Mouse (Mus musculus) liver, embryonic 12.5 days (tissue): ENCODE data around the gene Eif2ak2. TPM values are rescaled to one million over a fixed set of nuclear protein-coding genes. Genes with fewer than 3 reads are reported as not detected.
A peak's percentile ranks its signal among the peaks of the same experiment; 100 is the strongest.

Experiments used
- ATAC-seq: fragments of 200-750 bp; cut with Nextera tagmentation; 2 replicates; pipeline ENCODE4 v1.8.0; 2017; ENCODE audit warnings: moderate number of reproducible peaks, mild to moderate bottlenecking, moderate library complexity
- H3K27ac ChIP-seq: fragments of 300-500 bp; sonication (generic); 2 replicates; pipeline ENCODE4 v1.5.1; 2016; ENCODE audit warnings: mild to moderate bottlenecking
- H3K27me3 ChIP-seq: fragments of 300-500 bp; sonication (generic); replicated peaks from 2 replicates; pipeline ENCODE4 v1.6.1; 2016; ENCODE audit warnings: mild to moderate bottlenecking, moderate library complexity
- H3K36me3 ChIP-seq: fragments of 300-500 bp; sonication (generic); 2 replicates; pipeline ENCODE4 v1.6.1; 2016; ENCODE audit warnings: mild to moderate bottlenecking, moderate library complexity
- H3K4me1 ChIP-seq: fragments of 300-500 bp; sonication (generic); 2 replicates; pipeline ENCODE4 v1.6.1; 2016
- H3K4me2 ChIP-seq: fragments of 300-500 bp; sonication (generic); 2 replicates; pipeline ENCODE4 v1.6.1; 2016; ENCODE audit warnings: mild to moderate bottlenecking, moderate library complexity
- H3K4me3 ChIP-seq: fragments of 300-500 bp; sonication (generic); 2 replicates; pipeline ENCODE4 v1.5.1; 2016; ENCODE audit warnings: mild to moderate bottlenecking, moderate library complexity
- H3K9ac ChIP-seq: fragments of 300-500 bp; sonication (generic); 2 replicates; pipeline ENCODE4 v1.6.1; 2016; ENCODE audit warnings: mild to moderate bottlenecking, moderate library complexity
- H3K9me3 ChIP-seq: fragments of 300-500 bp; sonication (generic); replicated peaks from 2 replicates; pipeline ENCODE4 v1.6.1; 2016; ENCODE audit warnings: mild to moderate bottlenecking, moderate library complexity
- WGBS: fragments of 180-500 bp; shearing (Covaris S2); methylation state at CpG from one replicate; pipeline ENCODE4 v1.1.7; 2016; ENCODE audit not compliant: insufficient replicate concordance; 5-methylcytosine and 5-hydroxymethylcytosine counted together
- polyA plus RNA-seq: library from polyadenylated mRNA; unstranded; fragments of >200 nt; fragmentation: Nextera tagmentation; extraction: Ambion mirVana; gene quantifications from 2 replicates; pipeline ENCODE4 v1.2.1, GENCODE M21; 2016

Gene Eif2ak2
- polyA plus RNA-seq, 1 experiment from 2014 or later = 10.3 TPM

DNA sequence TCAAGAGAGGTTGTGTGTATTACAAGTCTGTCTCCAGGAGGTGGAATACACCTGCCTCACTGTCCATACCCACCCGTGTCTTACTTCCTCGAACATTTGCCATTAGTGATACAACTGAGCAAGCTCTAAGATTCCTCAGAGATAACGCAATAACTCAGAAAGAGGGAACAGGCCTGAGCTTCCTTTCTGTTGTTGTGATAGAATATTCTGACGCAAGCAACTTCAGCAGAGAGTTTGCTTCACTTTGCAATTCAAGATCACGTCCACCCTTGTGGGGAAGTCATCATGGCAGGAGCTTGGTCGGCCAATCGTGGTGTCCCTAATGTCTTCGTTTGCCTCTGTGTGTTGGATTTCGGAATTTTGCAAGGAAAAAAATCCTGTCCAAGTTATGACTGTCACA is 8.6 kb upstream of the Eif2ak2 start:
- Histone ChIP-seq H3K4me3 (no peak overlapping the region), H3K4me1 (no peaks in the 10 kb centered on the region), H3K4me2 (no peak overlapping the region), H3K27ac (no peak overlapping the region), H3K27me3 (no peaks in the 10 kb centered on the region; the same call in 1 of the 2 replicates), H3K36me3 (no peaks in the 10 kb centered on the region), H3K9me3 (no peaks in the 10 kb centered on the region), H3K9ac (no peak overlapping the region)
- WGBS = 58% methylated on average over 9 of the region's 9 CpGs
- ATAC-seq = no peak

DNA sequence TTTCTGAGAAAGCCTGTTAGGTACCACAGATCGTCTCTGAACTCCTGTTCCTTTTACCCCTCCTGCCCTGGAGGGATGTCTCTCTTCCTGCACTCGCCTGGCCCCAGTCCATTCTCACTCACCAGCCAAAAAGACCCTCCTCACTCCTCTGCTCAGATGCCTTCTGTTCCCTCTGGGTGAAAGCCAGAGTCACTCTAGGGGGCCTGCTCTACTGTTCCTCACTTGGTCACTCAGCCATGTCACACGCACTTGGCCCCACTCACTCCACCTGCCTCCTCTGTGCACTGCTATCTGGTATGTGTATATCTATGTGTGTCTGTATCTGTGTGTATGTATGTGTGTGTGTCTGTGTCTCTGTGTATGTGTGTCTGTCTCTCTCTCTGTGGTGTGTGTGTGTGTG is 6.8 kb upstream of the Eif2ak2 start:
- no peak overlapping the region for H3K27ac ChIP-seq
- no peak overlapping the region for H3K4me2 ChIP-seq
- H3K9me3 ChIP-seq = no peaks in the 10 kb centered on the region
- no peaks in the 10 kb centered on the region for H3K4me1 ChIP-seq
- no peak for ATAC-seq
- no peaks in the 10 kb centered on the region for H3K36me3 ChIP-seq
- WGBS = 41% methylated on average over 3 of the region's 3 CpGs
- H3K4me3 ChIP-seq = no peak overlapping the region
- no peaks in the 10 kb centered on the region; the same call in 1 of the 2 replicates for H3K27me3 ChIP-seq
- H3K9ac ChIP-seq = no peak overlapping the region

DNA sequence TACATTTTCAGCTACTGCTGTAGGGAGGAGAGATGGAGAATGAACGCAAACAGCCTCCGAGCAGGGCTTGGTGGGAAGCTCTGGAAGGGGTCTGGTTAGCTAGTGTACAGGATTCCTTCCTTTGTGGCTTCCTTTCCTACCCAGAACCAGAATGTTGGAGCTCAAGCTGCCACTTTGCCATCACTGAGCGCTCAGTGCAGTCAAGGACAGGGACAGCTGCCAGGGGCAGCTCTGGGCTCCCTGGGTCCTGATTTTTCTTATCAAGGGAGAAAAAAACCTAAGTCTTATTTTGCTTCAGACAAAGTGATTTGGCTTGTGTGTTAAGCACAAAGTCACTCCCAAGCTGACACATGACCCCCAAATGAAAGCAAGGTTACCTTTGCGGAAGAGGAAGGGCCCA is 6.2 kb upstream of the Eif2ak2 start:
- no peaks in the 10 kb centered on the region for H3K4me1 ChIP-seq
- no peak for ATAC-seq
- no peak overlapping the region for H3K4me2 ChIP-seq
- no peaks in the 10 kb centered on the region for H3K36me3 ChIP-seq
- H3K9me3 ChIP-seq = no peaks in the 10 kb centered on the region
- H3K9ac ChIP-seq = no peak overlapping the region
- H3K27me3 ChIP-seq = no peaks in the 10 kb centered on the region; the same call in 1 of the 2 replicates
- WGBS = 68% methylated on average over 4 of the region's 4 CpGs
- no peak overlapping the region for H3K27ac ChIP-seq
- no peak overlapping the region for H3K4me3 ChIP-seq

DNA sequence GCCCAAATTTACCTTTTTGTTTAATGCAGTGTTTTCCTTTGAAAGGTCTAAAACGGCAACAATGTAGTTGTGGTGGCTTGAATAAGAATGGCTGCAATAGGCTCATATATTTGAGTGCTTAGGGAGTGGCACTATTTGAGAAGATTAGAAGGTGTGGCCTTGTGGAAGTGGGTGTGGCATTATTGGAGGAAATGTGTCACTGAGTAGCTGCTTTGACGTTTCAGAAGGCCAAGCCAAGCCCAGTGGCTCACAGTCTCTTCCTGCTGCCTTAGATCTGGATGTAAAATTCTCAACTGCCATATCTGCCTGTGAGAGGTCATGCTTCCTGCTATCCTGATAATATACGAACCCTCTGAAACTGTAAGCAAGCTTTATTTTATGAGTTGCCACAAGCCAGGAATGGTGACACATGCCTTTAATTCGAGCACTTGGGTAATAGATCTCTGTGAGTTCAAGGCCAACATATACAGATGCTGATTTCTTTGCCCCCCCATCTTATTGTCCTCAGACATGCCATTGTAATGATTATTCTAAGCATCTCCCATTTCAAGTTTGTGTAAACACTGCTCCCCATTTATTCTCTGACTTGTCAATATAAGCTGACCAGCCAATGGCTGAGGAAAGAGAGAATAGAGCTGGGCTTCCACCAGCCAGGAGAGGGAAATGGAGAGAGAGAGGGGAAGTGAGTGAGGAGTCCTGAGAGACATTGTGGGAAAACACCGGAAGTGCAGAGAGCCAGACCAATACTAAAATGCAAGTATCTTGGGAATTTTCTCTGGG is 3.1 kb upstream of the Eif2ak2 start:
- WGBS = 66% methylated on average over 5 of the region's 5 CpGs
- Histone ChIP-seq H3K4me2 (no peak overlapping the region), H3K4me1 (peaks cover 17% of the 10 kb centered on the region), H3K27me3 (no peaks in the 10 kb centered on the region; the same call in 1 of the 2 replicates), H3K4me3 (no peak overlapping the region), H3K36me3 (no peaks in the 10 kb centered on the region), H3K9ac (no peak overlapping the region), H3K9me3 (no peaks in the 10 kb centered on the region), H3K27ac (no peak overlapping the region)
- ATAC-seq = no peak

DNA sequence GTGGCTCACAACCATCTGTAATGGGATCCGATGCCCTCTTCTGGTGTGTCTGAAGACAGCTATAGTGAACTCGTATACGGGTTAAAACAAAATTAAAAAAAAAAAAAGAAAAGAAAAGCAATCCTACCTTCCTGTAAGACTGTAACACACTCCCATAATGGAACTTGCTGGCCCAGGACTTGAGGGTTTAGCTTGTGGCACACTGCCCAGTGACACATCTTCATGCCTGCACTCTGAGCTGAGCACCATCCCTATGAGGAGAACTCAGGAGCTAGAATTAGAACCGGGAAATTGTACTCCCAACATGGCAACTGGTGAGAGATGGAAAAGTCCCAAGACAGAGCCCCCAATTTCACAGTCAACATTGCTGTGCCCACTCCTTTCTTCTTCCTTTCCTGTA is 918 bp upstream of the Eif2ak2 start:
- Histone ChIP-seq H3K36me3 (peaks cover 12% of the 10 kb centered on the region), H3K9ac (no peak overlapping the region), H3K27ac (no peak overlapping the region), H3K27me3 (no peaks in the 10 kb centered on the region), H3K4me1 (peaks cover 20% of the 10 kb centered on the region), H3K4me2 (peak overlapping the region; percentile 81; the same call in 1 of the 2 replicates), H3K4me3 (no peak overlapping the region), H3K9me3 (no peaks in the 10 kb centered on the region)
- 87% methylated on average over 4 of the region's 4 CpGs for whole genome bisulfite sequencing
- ATAC-seq = no peak

DNA sequence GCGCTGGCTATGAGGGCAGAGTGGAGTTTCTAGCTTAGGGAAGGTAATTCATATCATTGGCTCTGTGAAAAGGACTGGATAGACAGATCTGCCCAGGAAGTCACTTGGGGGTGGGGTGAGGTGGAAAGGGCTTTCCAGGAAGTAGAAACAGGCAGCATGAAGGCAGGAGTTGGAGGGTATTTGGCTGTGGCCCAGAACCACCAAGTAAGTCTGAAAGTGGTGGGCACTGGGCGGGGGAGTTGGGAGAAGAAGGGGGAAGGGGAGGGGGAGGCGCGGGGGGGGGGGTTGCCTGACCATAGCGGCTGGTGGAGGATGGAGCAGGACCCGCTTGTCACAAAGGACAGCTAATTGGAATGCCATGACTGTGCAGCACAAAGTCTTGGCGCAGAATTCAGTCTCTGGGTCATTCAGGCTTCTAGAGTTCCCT is 482 bp downstream of the Eif2ak2 start:
- H3K27me3 ChIP-seq = no peaks in the 10 kb centered on the region
- H3K36me3 ChIP-seq = peaks cover 26% of the 10 kb centered on the region
- no peaks in the 10 kb centered on the region for H3K9me3 ChIP-seq
- peak overlapping the region; percentile 81 for H3K4me2 ChIP-seq
- ATAC-seq = peak; percentile 57
- peak overlapping the region; percentile 85 for H3K9ac ChIP-seq
- peak overlapping the region; percentile 72 for H3K27ac ChIP-seq
- 9% methylated on average over 5 of the region's 7 CpGs for WGBS
- peaks cover 20% of the 10 kb centered on the region for H3K4me1 ChIP-seq
- peak overlapping the region; percentile 81 for H3K4me3 ChIP-seq

DNA sequence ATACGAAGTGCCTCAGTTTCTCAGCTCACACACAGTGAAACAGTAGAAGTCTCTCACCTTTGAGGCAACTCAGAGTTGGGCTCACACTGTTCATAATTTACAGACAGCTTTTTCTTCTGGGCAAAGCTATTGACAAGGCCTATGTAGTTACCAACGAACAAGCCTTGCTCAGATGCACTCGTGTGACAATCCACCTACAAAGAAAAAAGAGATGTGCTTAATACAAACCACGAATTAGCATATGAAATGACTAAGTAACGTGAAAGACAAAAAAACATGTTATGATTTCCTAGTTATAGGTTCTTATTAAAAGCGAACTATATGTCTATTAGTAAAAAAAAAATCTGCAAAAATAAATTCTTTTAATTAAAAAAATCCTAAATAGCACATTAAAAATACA is 8.5 kb downstream of the Eif2ak2 start:
- Histone ChIP-seq H3K27ac (no peak overlapping the region), H3K36me3 (peaks cover 86% of the 10 kb centered on the region), H3K27me3 (no peaks in the 10 kb centered on the region), H3K4me2 (no peak overlapping the region), H3K4me3 (no peak overlapping the region), H3K4me1 (no peaks in the 10 kb centered on the region), H3K9ac (no peak overlapping the region), H3K9me3 (no peaks in the 10 kb centered on the region)
- ATAC-seq = no peak
- WGBS = 82% methylated on average over 6 of the region's 6 CpGs

DNA sequence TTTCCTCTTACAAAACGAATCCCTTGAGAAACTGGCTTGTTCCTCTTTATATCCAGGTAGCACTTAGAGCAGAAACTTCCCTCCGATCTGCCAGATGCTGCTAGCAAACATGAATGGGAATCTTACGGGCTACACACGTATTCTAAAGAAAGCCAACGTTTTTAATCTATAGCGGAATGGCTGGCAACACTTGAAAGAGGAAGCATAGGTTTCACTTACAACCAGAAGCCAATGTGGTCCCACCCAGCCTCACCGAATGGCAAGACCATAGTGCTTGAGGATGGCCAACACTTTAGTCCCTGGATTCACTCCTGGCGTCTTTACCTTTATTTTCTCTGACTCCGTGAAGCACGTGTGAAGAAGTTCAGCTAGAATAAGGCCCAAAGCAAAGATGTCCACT is 26.1 kb downstream of the Eif2ak2 start:
- no peaks in the 10 kb centered on the region for H3K27me3 ChIP-seq
- H3K4me1 ChIP-seq = no peaks in the 10 kb centered on the region
- WGBS = 79% methylated on average over 10 of the region's 10 CpGs
- ATAC-seq = no peak
- no peak overlapping the region for H3K4me3 ChIP-seq
- H3K36me3 ChIP-seq = peaks cover 80% of the 10 kb centered on the region
- no peak overlapping the region for H3K9ac ChIP-seq
- H3K27ac ChIP-seq = no peak overlapping the region
- H3K9me3 ChIP-seq = no peaks in the 10 kb centered on the region
- H3K4me2 ChIP-seq = no peak overlapping the region

DNA sequence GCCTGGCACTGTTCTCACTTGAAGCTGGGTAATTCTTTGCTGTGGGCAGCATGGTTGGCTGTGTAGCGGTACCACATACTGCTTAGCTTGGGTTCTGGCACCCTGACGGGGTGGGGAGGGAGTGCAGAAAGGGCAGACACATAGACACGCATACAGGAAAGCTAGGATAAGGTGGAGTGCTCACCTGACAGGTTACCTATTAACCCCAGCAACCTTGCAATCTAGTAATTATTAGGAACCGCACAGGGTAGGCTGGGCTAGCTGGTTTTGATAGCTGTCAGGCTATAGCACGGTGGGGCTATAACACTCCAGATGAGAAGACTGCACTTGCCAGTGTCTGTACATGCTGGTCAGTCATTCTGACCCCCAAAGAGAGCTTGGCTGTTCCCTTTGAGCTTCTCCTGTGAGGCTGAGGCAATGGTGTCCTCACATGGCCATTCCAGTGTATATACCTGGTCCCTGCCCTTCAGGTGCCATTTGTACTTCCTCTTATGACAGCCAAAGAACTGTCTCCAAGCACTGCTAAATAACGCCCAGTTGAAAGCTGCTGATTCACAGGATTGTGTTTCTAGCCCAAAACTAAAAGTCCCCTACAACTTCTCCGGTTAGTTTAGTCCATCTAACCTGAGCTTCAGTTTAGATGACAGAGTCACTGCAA is 40.0 kb downstream of the Eif2ak2 start:
- WGBS = 83% methylated on average over 7 of the region's 7 CpGs
- Histone ChIP-seq H3K36me3 (peaks cover 78% of the 10 kb centered on the region), H3K4me2 (no peak overlapping the region), H3K4me3 (no peak overlapping the region), H3K4me1 (0 out of 2 replicates have a peak, but pooled peaks cover 5% of the 10 kb centered on the region), H3K9ac (no peak overlapping the region), H3K27ac (no peak overlapping the region), H3K9me3 (no peaks in the 10 kb centered on the region), H3K27me3 (no peaks in the 10 kb centered on the region)
- ATAC-seq = peak; percentile 30; the same call in 1 of the 2 replicates

DNA sequence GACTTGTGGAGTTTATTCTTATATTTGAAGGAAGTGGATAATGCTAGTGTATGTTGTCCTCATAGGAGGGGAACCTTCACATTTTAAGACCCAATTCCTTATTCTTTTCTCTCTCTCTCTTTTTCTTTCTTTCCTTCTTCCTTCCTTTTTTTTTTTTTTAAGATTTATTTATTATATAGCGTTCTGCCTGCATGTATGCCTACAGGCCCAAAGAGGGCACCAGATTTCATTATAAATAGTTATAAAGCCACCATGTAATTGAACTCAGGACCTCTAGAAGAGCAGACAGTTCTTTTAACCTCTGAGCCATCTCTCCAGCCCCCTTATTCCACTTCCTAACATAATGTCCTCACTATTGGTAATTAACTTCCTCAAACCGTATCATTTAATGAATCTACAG is 46.3 kb downstream of the Eif2ak2 start:
- H3K27me3 ChIP-seq = no peaks in the 10 kb centered on the region
- peak overlapping the region; percentile 73 for H3K9ac ChIP-seq
- H3K4me3 ChIP-seq = peak overlapping the region; percentile 85
- H3K36me3 ChIP-seq = peaks cover 26% of the 10 kb centered on the region
- H3K9me3 ChIP-seq = no peaks in the 10 kb centered on the region
- ATAC-seq = no peak
- WGBS = 38% methylated on average over 2 of the region's 2 CpGs
- peak overlapping the region; percentile 91 for H3K4me2 ChIP-seq
- peaks cover 26% of the 10 kb centered on the region for H3K4me1 ChIP-seq
- peak overlapping the region; percentile 90 for H3K27ac ChIP-seq

DNA sequence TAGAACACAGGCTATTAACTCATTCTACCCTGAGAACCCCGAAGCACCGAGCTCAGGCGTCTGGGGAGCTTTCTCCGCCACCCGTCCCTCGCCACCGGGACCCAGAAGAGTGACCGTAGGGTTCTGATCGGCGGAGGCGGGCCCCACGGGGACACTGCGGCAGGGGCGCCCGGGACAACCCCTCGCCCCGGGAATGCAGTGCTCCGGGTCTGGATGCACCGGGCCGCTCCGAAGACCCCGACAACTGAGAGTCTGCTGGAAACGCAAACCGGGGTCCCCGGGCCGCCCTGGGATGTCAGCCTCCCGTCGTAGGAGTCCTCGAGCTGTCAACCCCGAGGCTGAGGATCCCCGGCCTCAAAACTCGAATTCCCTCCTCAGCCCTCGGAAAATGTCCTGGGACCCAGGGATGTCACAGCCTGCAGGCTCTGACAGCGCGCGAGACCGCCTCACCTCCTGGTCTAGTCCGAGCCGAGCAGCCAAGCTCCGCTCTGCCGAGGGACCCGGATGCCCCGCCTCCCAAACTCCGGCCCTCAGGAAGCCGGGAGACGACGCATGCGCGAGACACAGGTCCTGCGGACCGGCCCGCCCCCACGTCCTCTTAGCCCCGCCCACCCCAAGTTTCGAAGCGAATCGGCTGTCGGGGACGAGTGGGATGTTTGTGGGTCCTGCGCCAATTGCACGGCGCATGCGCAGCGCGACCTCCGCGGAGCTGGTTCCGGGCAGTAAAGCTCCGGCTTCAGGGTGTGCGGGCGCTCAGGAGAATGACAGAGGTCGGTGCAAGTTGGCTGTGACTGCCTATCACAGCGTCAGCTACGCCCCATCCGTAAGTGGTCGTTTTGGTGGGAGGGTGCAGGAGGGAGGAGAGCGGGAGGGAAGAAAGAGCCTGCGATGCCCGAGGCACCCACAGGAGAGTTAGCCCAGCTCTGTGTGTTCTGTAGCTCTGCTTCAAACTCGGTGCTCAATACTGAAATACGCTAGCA is 47.2 kb downstream of the Eif2ak2 start, which contains the start of the genes Heatr5b and Gpatch11:
TSS of gene Heatr5b (minus strand) at position 509 of the 980 bp plus-strand sequence.
TSS of gene Gpatch11 (plus strand) at position 712 of the 980 bp plus-strand sequence.
- WGBS = under 1% methylated on average over 81 of the region's 81 CpGs
- H3K9ac ChIP-seq = peak within 1 kb of the TSS; percentile 87
- peak within 1 kb of the TSS; percentile 91 for H3K4me2 ChIP-seq
- H3K4me1 ChIP-seq = peaks cover 26% of the 10 kb centered on the region
- H3K27ac ChIP-seq = peak within 1 kb of the TSS; percentile 90
- no peaks in the 10 kb centered on the region for H3K9me3 ChIP-seq
- peaks cover 29% of the 10 kb centered on the region for H3K36me3 ChIP-seq
- H3K4me3 ChIP-seq = peak within 1 kb of the TSS; percentile 85
- peak; percentile 97 for ATAC-seq
- H3K27me3 ChIP-seq = no peaks in the 10 kb centered on the region
